Mouse (Mus musculus) thymus, adult 2 months (tissue): ENCODE measurements around the gene Ccn2.

Experiments
- CTCF ChIP-seq: fragments of 200-500 bp; IDR thresholded peaks from 2 replicates; pipeline ENCODE4 v1.5.1; 2012; ENCODE audit warnings: mild to moderate bottlenecking, control low read depth, low read length, moderate library complexity, borderline replicate concordance; ENCODE audit not compliant: control insufficient read depth, poor library complexity, insufficient read depth; ENCODE audit errors: extremely low read depth
- POLR2A ChIP-seq: fragments of 200-500 bp; IDR thresholded peaks from 2 replicates; pipeline ENCODE4 v1.6.1; 2012; ENCODE audit warnings: mild to moderate bottlenecking, low read length, control low read depth, moderate library complexity; ENCODE audit not compliant: control insufficient read depth, poor library complexity, insufficient read depth; ENCODE audit errors: extremely low read depth

DNA sequence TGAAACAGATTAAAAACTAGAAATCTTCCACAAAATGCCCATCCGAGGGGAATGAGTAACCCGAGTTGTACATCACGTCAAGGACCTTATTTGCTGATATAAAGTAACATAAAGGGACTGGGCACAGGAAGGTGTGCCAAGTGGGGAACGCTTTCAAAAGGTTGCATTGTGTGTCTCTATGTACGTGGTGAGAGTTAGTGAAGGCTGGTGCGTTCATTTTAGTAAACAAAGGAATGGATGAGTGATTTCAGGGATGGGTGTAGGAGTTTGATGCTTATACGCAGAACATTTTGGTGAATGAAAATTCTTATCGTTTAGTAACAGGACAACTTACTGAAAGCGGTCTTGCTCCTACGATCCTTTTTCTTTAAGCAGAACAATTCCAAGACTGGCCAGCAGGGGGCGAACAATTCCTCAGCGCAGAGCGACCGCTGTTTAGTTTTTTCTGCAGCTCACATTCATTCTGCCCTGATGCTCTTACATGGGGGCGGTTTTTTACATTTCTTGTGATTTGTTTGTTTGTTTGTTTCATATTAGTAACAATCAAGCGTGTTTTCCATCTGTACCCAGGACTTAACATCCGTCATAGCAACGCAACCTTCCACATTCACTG is 35.3 kb downstream of the Ccn2 start:
- TF ChIP-seq CTCF: no peak
- TF ChIP-seq POLR2A: no peak
